Mouse (Mus musculus): ENCODE measurements around the gene A530032D15Rik.
"Not testable (repeated sequence)": the region's sequence is repeated elsewhere in the genome, so short reads cannot be mapped to it uniquely, and the experiment has no call there.

A530032D15Rik gene

DNA sequence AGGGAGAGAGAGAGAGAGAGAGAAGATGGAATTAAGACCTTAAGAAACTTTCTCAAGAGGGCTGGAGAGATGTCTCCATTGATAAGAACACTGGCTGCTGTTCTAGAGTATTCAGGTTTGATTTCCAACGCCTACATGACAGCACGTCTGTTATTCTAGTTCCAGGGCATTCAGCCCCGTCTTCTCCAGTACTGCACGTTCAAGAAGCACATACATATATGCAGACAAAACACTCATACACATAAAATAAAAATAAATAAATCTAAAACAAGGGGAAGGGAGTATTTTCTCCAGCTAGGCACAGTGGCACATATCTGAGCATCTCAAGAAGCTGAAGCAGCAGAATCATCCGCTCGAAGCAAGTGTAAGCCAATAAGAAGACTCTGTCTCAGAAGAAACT is 73.9 kb downstream of the A530032D15Rik start:
- DNase-seq (ENCODE audit: low spot score in 2 of 2): not testable (repeated sequence)

DNA sequence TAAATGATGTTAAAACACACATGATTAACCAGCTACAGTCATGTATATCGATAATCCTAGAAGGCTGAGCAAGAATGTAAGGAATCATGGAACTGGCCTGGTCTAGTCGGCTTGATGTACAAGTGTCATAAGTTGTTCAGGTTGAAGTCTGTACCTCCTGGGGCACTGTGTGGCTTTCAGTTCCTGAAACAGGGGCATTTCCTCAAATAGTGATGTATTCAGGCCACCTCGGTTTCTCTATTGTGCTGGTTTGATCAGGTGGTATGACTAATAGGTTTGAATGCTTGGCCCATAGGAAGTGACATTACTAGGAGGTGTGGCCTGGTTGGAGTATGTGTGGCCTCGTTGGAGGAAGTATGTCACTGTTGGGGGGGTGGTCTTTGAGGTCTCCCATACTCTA is 75.3 kb downstream of the A530032D15Rik start:
- not testable (repeated sequence) for DNase-seq (ENCODE audit: low spot score in 2 of 2)

DNA sequence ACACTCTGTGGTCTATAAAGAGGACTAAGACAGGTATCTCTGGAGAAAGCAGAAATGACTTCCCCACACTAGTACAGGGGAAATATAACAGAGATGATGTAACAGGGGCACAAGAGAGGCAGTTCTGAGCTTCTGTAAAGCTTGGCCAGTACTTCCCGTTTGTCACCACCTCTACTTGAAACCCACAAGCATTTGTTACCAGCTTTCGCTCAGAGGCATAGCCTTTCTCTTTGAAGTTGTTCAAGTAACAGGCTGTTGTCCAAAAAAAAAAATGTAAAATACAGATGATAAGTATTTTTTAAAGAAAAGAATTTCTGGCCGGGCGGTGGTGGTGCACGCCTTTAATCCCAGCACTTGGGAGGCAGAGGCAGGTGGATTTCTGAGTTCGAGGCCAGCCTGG is 76.0 kb downstream of the A530032D15Rik start:
- not testable (repeated sequence) for DNase-seq (ENCODE audit: low spot score in 2 of 2)

Data from frontal cortex, postnatal 10 days (tissue).